Mouse (Mus musculus) cerebellum, adult 9-11 months (tissue): ENCODE measurements around the gene Dusp1.

ENCODE experiments used
- DNase-seq: peaks from one replicate; pipeline ENCODE4 v3.0.0; 2022

Gene Dusp1

DNA sequence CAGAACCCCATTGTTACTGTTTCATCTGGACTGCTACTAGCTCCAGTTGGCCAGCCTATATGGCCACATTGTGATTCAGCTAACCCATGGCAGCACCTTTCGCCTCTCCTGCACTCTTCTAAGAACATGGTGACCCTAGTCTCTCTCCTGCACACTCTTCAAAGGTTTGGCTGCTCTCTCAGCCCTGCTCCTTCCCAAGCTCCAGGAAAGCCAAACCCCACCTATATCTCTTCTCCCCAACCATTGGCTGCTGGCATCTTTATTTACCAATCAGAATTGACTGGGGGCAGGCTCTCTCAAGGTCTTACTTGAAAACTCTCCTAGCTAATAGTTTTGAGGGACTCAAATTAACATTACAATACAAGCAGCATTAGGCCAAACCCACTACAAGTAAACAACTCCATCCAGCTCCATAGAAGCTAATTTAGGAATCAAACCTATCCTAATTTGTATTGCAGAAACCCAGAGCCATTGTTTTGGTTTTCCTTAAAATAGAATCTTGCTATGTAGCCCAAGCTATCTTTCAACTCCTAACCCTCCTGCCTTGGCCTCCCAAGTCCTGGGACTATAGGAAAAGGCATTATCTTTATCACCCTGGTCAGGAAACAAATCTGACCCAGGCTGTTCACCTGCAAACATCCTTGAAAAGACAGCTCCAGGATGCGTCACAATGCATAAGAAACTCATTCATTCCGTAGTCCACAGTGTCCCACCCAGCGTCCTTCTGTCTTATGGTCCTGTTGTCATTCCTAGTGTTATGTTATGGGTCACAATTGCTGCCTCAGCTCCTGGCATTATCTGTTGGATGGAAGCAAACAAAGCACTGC is 67.1 kb downstream of the Dusp1 start:
- no peak for DNase-seq

DNA sequence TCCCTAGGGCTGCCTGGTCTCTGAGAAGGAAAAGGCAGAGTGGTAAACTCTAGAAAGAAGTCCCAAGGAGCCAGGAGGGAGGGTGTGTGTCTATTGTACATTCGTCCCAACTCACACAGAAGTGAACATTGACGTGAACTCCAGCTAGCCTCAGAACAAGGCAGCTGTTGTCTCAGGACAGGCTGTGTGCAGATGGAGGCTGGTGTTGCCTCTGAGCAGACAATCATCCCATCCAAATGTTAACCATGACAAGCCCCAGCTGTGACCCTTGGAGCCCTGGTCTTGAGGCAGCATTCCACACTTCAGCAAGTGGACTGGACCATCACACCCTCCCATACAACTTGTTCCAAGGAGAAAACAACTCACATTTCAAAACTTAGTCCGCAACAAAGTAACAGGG is 69.7 kb downstream of the Dusp1 start:
- DNase-seq, result no peak

DNA sequence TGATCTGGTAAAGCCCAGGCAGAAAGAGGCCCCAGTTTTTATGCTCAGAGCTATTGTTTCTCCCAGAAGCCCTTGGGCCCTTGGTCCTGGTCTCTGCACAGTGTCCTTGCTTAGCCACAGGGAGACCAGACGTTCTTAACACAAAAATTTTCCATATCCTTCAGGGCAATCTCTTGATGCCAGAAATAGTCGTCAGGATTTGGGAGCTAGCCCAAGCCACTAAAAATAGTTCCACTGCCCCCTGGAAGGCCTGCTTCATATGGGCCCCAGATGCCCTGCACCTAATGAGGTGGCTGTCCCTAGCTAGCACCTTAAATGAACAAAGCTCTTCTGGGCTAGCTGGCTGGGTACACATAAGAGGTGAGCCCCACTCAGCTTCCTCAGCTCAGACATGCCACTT is 71.0 kb downstream of the Dusp1 start:
- no peak for DNase-seq

DNA sequence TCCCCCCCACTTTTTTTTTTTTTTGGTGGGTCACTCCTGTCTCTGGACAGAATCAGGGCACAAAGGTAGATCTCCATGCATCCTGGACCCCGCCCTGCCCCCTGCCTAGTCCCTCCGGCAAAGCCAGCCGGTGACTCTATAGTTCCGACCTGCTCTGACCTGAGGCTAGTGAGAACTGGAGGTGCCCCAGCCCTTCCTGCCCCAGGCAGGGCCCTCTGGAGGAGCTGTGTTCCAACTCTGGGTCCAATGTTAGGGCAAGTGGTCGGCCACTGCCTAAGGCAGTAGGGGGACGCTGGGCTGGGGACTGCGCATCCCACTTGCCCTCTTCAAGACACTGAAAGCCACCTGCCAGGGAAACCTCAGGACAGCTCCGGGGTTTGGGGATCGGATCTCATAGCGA is 71.9 kb downstream of the Dusp1 start:
- no peak for DNase-seq

DNA sequence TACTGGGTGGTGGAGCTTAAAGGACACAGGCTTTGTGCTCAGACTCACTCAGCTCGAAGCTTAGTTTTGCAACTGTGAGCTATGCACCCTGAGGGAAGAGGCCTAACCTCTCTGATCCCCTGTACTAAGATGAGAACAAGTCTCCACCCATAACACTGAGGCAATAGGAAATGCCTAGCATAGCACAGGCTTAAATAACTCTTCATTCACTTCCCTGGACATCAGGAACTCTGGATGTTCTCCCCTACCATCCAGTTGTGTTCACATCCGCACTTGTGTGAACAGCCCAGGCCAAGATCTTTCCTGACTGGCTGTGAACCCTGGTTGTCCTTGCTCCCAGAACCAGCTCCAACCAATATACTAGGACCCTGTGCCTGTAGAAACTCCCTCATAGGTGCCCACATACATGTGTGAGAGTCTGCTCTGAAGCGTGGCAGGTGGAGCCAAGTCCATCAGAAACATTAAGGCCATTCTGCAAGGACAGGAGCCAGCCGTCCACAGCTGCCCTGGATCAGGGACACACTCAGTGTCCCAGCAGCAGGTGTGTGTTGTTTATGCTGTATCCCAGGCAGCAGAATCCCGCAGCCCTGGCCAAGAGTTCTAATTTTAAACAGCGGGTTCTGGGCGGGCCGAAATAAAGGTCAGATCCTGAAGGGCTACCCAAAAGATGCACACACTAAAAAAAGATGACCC is 73.1 kb downstream of the Dusp1 start:
- DNase-seq, result no peak

DNA sequence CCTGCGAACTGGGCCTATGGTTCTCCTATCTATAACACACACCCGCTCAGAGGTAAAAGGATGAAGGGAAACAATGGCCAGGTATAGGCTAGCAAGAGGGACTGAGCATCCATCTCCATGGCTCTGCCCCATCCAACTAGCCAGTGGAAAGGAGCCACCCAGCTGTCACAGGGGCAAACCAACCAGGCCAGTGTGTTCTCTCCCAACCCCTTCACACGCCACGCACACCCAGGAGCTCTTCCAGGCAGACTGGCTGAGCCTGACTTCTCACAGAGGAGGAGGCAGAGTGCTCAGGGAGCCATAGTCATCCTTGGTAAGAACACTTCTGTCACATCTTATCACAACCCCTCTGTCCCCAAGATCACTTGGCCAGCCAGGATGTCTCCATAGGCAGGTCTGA is 74.0 kb downstream of the Dusp1 start:
- DNase-seq, result no peak

DNA sequence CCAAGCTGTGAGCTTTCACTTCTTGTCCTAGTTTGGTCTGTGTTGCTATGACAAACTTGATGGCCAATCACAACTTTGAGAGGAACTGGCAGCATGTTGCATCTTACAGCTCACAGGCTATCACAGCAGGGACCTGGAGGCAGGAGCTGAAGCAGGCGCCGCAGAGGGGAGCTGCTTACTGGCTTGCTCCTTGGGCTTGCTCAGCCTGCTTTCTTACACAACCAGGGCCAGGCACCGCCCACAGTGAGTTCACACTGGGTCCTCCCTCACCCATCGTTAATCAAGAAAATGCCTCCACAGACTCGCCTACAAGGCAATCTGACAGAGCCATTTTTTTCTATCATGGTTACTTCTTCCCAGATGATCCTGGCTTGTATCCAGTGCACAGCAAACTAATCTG is 74.7 kb downstream of the Dusp1 start:
- no peak for DNase-seq

DNA sequence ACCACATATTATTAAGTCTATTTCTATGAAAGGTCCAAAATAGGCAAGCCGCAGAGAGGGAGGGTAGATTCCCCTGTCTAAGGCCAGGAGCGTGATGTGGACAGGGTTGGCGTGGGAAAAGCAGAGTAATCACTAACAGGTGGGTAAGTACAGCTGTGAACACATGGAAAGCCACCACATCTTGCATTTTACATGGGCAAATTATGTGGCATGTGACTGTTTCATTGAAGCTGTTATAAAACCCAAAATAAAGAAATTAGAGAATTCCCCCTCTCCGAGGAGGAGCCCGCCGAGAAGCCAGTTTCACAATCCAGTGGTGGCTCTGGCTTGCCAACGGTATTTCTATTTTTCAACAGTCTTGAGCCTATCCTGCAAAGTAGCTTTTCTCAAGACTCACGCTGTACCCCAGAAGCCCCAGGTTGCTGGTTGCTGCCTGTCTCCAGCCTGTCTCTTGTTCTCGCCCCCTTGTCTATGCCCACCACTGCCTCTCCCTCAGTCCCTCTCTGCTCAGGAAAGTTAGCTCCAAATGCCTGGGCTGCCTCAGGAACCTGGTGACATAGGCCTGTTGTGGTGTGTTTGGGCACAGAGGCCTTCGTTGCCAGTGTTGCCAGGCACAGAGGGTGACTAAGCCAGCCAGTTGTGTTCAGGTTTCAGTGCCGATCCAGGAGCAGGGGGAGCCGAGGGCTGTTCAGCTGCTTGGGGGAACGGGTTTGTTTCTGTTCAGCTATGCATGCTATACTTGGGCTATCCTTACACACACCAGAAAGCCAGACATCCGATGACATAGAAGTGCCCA is 77.1 kb downstream of the Dusp1 start:
- no peak for DNase-seq

DNA sequence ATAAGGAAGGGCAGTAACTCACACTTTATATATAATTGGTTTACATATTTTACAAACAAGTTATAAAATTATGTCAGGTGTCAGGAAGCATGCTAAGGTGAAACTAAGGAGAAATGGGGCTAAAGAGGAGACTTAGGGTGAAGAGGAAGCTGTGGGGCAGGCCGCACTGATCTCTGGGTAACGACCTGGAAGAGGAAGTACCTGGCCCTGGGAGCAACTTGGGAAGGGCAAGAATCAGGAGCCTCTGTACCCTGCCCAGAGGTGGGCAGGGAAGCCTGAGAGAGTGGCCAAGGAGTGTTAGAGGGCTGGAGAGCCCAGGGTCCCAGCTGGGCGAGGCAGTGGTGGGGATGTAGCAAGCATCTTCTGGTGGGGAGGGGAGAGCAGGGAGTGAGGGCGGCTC is 81.0 kb downstream of the Dusp1 start:
- DNase-seq, result no peak

DNA sequence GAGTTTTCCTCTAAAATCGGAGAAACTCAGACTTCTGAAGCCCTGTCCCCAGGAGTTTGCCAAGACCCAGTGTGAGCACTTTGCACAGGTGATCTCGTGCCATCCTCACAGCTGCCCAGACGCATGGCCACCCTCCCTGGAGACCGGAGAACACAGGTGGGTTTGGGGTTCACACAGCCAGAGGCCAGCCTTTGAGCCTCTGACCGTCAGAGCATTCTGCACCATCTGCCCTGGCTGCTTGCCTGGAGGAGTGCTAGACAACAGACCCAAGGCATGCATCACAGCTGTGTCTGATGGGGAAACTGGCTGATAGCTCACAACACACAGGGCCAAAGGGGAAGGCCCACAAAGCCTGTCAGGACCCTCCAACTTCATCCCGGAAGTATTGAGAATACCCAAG is 82.3 kb downstream of the Dusp1 start:
- no peak for DNase-seq

DNA sequence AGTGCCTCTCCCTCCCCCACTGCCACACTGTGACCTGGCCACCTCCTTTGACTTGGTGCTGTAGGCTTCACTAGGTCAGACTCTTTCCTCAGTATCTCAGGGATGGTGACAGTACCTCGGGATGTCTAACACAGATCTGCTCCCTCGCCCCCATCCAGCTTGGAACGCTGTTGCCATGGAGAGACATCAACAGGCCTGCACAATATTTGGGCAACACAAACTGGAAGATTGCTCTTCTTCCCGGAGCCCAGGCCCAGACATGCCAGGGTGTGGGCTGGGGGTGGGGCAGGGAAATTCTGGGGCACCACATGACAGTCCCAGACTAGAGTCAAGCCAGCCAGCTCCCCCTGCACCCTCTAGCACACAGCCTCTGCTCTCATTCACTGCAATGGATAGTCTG is 83.3 kb downstream of the Dusp1 start:
- no peak for DNase-seq

DNA sequence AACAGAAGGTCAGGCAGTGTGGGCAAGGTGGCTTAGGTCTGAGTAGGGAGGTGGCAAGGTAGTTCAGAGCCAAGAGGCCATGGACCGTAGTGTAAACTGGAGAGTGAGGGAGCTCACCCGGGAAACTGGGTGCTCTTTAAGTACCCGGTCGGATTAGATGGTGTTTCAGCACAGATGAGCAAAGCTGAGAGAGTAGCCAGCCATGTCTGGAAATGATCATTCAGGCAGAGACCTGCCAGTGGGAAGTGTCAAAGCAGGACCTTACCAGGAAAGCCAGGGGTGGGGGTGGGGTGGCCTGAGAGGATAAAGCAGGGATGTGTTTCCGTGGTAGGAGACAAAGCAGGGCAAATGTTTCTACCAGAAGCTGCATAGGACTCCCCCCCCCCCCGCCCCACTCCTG is 85.1 kb downstream of the Dusp1 start:
- DNase-seq, result no peak

DNA sequence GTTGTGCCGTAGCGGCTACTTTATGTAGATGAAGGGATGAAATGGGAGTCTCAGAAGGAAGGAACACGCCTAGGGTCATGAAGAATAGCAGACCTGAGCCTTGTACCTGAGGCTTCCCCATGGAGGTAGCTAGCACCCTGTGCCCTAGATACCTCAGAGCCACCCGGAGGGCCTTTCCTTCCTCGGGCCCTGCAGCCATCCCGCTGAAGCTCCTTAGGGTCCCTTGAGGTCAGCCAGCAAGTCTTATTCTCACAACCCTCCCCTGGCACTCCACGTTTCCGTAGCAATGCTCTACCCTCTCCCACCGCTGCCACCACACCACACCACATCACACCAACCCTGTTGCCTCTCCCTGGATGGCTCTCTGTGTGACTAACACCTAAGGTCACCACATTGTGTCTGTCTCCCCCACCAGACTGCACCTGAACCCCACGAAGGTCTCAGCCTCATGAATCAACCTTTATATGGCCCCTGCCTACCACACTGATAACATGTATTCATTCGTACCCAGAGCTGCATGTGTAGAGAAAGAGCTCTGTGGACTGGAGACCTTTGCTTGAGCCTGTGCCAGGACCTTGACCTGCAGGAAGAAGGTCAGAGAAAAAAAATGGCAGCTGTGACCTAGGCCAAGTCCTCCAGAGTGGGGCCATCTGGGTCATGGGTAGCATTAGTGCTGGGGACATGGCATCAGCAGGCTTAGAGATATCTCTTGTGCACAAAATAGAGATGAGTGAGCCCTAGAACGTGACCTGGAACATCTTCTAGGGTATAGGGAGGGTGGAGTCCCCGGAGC is 93.6 kb downstream of the Dusp1 start:
- no peak for DNase-seq

DNA sequence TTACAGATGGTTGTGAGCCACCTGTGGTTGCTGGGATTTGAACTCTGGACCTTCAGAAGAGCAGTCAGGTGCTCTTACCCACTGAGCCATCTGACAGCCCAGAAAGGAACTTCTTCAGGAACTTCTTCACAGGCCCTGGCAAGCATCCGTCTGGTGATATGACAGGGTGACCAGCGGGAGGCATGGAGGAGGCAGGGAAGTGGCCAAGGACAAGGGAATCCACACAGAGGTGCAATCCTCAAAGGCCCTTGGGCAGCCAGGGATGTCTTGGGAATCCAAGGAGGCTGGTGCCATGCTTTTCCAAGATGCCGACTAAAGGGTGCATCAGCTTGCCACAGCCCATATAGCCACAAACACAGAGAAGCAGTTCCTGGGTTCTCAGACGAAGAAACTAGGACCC is 94.3 kb downstream of the Dusp1 start:
- DNase-seq, result no peak

DNA sequence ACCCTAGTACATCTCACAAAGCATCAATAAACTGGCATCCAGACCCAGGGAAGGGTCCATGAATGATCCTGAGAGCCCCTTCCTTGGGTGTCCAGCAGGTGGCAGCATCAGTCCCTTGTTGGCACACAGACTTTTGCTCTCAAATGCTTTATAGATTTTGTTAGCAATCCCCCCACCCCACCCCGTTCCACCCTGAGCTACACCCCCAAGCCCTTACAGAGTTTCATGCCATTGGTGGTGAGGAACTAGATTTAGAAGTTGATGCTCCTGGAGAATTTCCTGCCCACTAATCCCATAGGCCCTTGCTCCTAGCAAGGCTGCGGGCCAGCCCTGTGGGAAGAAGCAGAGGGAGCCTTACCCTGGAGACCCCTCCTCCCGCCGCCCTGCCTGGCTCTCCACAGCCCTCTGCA is 95.2 kb downstream of the Dusp1 start:
- peak; percentile 67 for DNase-seq

DNA sequence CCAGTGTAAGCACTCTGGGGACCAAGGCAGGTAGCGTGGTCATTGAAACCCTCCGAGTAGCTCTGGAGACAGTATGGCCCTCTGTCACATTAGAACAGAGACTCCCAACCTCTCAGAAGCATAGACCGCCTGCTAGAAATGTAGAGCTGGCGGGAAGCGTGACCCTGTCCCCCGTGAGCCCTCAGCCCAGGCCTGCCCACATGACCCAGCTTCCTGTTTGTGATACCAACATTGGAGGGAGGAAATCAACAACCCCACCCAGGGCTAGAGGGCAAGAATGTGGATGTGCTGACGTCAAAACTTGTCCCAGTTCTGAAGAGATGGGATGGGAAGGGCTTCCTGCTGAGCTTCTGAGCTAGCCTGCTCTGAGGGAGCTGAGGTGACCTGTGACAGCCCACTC is 97.0 kb downstream of the Dusp1 start:
- DNase-seq, result no peak

DNA sequence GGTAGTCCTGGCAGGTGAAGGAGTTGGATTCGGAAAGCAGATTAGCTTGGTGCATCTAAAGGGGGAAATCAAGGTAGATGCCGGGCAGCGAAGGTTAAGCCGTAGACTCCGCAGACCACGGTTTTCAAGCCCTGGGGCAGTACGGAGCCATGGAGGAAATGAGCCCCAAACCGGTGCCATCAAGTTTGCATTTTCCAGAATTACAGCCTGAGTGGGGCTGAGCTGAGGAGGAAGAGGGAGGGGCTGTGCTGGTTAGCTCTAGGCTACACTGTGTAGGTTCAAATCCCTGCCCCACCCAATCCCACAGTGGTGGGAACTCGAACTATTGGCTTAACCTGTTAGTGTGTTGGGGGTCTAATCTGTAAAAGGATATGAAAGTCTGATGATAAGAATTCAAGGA is 97.4 kb downstream of the Dusp1 start:
- DNase-seq, result no peak

DNA sequence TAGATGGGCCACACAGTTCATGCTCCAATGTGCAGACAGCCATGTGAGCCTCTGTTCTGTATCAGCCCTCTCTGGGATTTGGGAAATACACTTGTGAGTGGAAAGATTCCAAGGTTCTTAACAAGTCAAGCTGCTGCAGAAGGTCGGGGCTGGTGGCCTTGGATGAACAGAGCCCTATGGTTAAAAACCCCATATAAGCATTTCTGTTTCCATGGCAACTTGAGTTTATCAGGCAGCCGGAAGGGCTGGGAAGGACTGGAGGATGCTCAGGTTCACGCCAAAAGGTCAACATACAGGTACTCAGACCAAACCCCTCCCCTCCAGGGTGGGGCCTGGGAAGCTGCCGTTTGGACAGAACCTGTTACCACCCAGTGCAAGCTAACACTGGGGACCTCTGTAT is 97.9 kb downstream of the Dusp1 start:
- no peak for DNase-seq

DNA sequence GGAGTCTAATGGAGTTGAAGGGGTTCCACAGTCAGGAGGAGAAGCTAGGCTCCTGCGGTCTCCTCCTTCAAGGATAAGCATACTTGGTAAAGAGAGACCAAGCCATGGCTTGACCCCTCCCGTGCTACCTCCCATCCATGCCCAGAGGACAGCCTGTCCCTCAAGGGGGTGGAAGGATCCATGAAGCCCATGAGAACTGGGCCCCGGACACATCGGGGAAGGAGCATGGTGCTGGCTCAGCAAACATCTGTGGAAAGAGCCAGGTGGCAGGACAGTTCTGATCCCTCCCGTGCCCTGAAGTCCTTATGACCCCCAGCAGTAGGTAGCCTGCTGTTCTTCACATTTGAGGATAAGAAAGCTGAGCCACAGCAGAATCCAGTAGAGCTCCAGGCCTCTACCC is 98.5 kb downstream of the Dusp1 start:
- no peak for DNase-seq

DNA sequence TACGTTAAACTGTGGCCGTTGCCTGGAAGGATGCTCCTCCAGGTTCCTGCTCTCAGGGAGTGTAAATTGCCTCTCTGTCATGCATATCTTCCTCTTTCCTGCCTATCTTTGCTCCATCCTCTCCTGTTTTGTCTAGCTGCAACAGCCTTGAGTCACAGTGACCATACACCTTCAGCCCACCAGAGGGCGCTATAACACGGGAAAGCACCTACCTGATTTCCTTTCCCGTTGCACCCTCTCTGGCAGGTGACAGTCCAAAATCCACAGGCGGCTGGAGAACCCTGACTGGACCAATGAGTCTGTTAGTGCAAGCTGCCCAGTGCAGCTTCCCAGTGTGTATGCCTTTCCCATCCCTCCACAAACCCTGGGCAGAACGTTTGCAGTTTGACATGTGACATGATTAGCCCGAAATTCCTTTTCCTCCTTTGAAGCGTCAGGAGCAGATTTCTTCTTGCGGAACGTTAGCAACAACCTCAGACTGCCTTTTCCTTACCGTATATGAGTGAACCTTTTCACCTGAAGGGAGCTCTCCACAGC is 99.2 kb downstream of the Dusp1 start:
- peak; percentile 78 for DNase-seq

DNA sequence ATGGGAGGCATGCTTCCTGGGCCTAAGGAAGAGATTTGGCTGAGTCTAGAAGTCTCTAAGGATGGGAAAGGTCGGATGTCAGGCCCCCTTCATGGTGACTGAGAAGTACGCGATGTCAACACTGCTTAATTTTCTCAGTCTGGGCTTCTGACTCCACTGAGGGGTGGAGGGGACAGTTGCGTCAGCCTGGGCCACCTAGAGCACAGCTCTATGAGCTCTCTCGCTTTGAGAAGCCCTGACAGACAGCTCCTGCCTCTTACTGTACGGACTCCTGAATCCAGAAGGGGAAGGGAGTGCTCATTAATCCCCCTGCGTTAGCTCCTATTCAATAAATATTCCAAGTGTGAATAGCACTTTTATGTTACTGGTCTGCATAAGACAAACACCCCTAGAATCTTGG is 103.9 kb downstream of the Dusp1 start:
- no peak for DNase-seq

DNA sequence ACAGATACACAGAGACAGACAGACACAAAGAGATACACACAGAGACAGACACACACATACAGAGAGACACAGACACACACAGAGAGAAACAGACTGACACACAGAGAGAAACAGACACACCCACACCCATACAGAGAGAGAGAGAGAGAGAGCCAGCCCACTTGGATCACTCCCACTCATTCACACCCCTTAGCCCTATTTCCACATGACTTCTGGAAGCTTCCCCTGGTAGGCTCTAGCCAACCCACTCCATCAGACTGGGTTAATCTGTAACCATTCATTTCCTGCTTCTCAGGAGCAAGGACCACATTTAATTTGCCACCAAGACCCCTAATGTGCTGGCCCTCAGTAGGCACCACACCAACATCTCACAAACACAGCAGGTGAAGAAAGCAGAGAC is 104.4 kb downstream of the Dusp1 start:
- DNase-seq, result no peak
